Mouse (Mus musculus) MEL (cell line): ENCODE data around the gene Uroc1. TPM values are rescaled to one million over a fixed set of nuclear protein-coding genes. Genes with fewer than 3 reads are reported as not detected.
A peak's percentile ranks its signal among the peaks of the same experiment; 100 is the strongest.

Source experiments
- DNase-seq: peaks from one replicate; pipeline ENCODE4 v3.0.0; 2011; ENCODE audit warnings: low read depth, low spot score
- H3K27ac ChIP-seq: 2 replicates; pipeline ENCODE4 v1.5.1; 2012; ENCODE audit warnings: low read depth, mild to moderate bottlenecking, control low read depth, low read length, moderate library complexity; ENCODE audit not compliant: control insufficient read depth
- H3K27me3 ChIP-seq, 2 experiments: fragments of 150-350 bp in 1 of 2; sonication (generic) in 1 of 2; 2 replicates each; pipeline ENCODE4 v1.6.1; 2012; ENCODE audit warnings: low read length in 2 of 2, mild to moderate bottlenecking in 2 of 2, improper control_type of control experiment in 1 of 2, moderate library complexity in 1 of 2; ENCODE audit not compliant: insufficient read depth in 2 of 2, control insufficient read depth in 1 of 2
- H3K36me3 ChIP-seq, 2 experiments: 2 replicates each; pipeline ENCODE4 v1.6.1; 2012 to 2014; ENCODE audit warnings: low read length in 2 of 2, improper control_type of control experiment in 1 of 2, inconsistent platforms in 1 of 2, mild to moderate bottlenecking in 1 of 2; ENCODE audit not compliant: insufficient read depth in 2 of 2, control insufficient read depth in 1 of 2
- H3K4me1 ChIP-seq, 2 experiments: fragments of 150-350 bp in 1 of 2; sonication (generic) in 1 of 2; 2 replicates each; pipeline ENCODE4 v1.6.1; 2012; ENCODE audit warnings: low read length in 2 of 2, improper control_type of control experiment in 1 of 2, mild to moderate bottlenecking in 1 of 2; ENCODE audit not compliant: insufficient read depth in 2 of 2, control insufficient read depth in 1 of 2
- H3K4me3 ChIP-seq, 2 experiments: fragments of 150-350 bp in 1 of 2; sonication (generic) in 1 of 2; 2 replicates each; pipeline ENCODE4 v1.5.1; 2012; ENCODE audit warnings: low read depth in 2 of 2, low read length in 2 of 2, mild to moderate bottlenecking in 2 of 2, moderate library complexity in 2 of 2, control low read depth in 1 of 2, improper control_type of control experiment in 1 of 2; ENCODE audit not compliant: control insufficient read depth in 1 of 2, insufficient read depth in 1 of 2
- H3K79me2 ChIP-seq: 2 replicates; pipeline ENCODE4 v1.6.1; 2012; ENCODE audit warnings: mild to moderate bottlenecking, low read length, moderate library complexity; ENCODE audit not compliant: control insufficient read depth, poor library complexity, insufficient read depth
- H3K9ac ChIP-seq: 2 replicates; pipeline ENCODE4 v1.6.1; 2012; ENCODE audit warnings: low read depth, mild to moderate bottlenecking, control low read depth, low read length, moderate library complexity; ENCODE audit not compliant: control insufficient read depth, poor library complexity, severe bottlenecking
- H3K9me3 ChIP-seq: fragments of 150-350 bp; sonication (generic); replicated peaks from 2 replicates; pipeline ENCODE4 v1.6.1; 2012; ENCODE audit warnings: mild to moderate bottlenecking, low read length, improper control_type of control experiment, moderate library complexity; ENCODE audit not compliant: insufficient read depth
- CTCF ChIP-seq, 3 experiments: IDR thresholded peaks in 2 of 3; conservative IDR thresholded peaks in 1 of 3; 2 replicates each; pipeline ENCODE4 v1.5.1; 2011 to 2012; ENCODE audit warnings: low read length in 3 of 3, low read depth in 2 of 3, mild to moderate bottlenecking in 2 of 3, improper control_type of control experiment in 1 of 3, inconsistent platforms in 1 of 3, mixed read lengths in 1 of 3, moderate library complexity in 1 of 3; ENCODE audit not compliant: control insufficient read depth in 1 of 3, insufficient read depth in 1 of 3, poor library complexity in 1 of 3, severe bottlenecking in 1 of 3
- E2F4 ChIP-seq: IDR thresholded peaks from 2 replicates; pipeline ENCODE4 v1.6.1; 2011; ENCODE audit warnings: low read depth, low read length, improper control_type of control experiment, borderline replicate concordance
- GABPA ChIP-seq: IDR thresholded peaks from 2 replicates; pipeline ENCODE4 v1.6.1; 2012; ENCODE audit warnings: low read depth, mild to moderate bottlenecking, inconsistent platforms, low read length, improper control_type of control experiment, moderate library complexity
- GATA1 ChIP-seq: IDR thresholded peaks from 2 replicates; pipeline ENCODE4 v1.6.1; 2011; ENCODE audit warnings: low read depth, low read length, improper control_type of control experiment
- JUND ChIP-seq: IDR thresholded peaks from 2 replicates; pipeline ENCODE4 v1.6.1; 2011; ENCODE audit warnings: low read depth, mild to moderate bottlenecking, improper control_type of control experiment, low read length
- KAT2A ChIP-seq: conservative IDR thresholded peaks from 2 replicates; pipeline ENCODE4 v1.6.1; 2012; ENCODE audit warnings: low read depth, low read length, improper control_type of control experiment, inconsistent platforms
- MAX ChIP-seq: IDR thresholded peaks from 2 replicates; pipeline ENCODE4 v1.6.1; 2011; ENCODE audit warnings: low read length, improper control_type of control experiment
- MAZ ChIP-seq: IDR thresholded peaks from 2 replicates; pipeline ENCODE4 v1.6.1; 2012; ENCODE audit warnings: low read depth, mild to moderate bottlenecking, inconsistent platforms, low read length, improper control_type of control experiment
- MXI1 ChIP-seq: IDR thresholded peaks from 2 replicates; pipeline ENCODE4 v1.6.1; 2011; ENCODE audit warnings: mild to moderate bottlenecking, low read depth, low read length, improper control_type of control experiment
- MYB ChIP-seq: IDR thresholded peaks from 2 replicates; pipeline ENCODE4 v1.6.1; 2011; ENCODE audit warnings: mild to moderate bottlenecking, low read depth, low read length, improper control_type of control experiment
- NELFE ChIP-seq: IDR thresholded peaks from 2 replicates; pipeline ENCODE4 v1.6.1; 2011; ENCODE audit warnings: low read depth, low read length, improper control_type of control experiment
- NRF1 ChIP-seq: IDR thresholded peaks from 2 replicates; pipeline ENCODE4 v1.6.1; 2014; ENCODE audit warnings: low read depth, mild to moderate bottlenecking, inconsistent platforms, low read length, improper control_type of control experiment, moderate library complexity; ENCODE audit not compliant: poor library complexity, insufficient read depth, severe bottlenecking
- POLR2A ChIP-seq, 2 experiments: IDR thresholded peaks; 2 replicates each; pipeline ENCODE4 v1.6.1; 2011 to 2012; ENCODE audit warnings: low read length in 2 of 2, mild to moderate bottlenecking in 2 of 2, control low read depth in 1 of 2, improper control_type of control experiment in 1 of 2, low read depth in 1 of 2, moderate library complexity in 1 of 2; ENCODE audit not compliant: control insufficient read depth in 1 of 2, insufficient read depth in 1 of 2, poor library complexity in 1 of 2
- RAD21 ChIP-seq: IDR thresholded peaks from 2 replicates; pipeline ENCODE4 v1.6.1; 2011; ENCODE audit warnings: mild to moderate bottlenecking, low read depth, low read length, improper control_type of control experiment
- SIN3A ChIP-seq: IDR thresholded peaks from 2 replicates; pipeline ENCODE4 v1.6.1; 2012; ENCODE audit warnings: low read length, improper control_type of control experiment, inconsistent platforms
- SMC3 ChIP-seq: IDR thresholded peaks from 2 replicates; pipeline ENCODE4 v1.6.1; 2011; ENCODE audit warnings: low read depth, low read length, improper control_type of control experiment
- TBP ChIP-seq: IDR thresholded peaks from 2 replicates; pipeline ENCODE4 v1.8.0; 2011; ENCODE audit warnings: low read depth, low read length, improper control_type of control experiment
- ZKSCAN1 ChIP-seq: IDR thresholded peaks from 2 replicates; pipeline ENCODE4 v1.6.1; 2012; ENCODE audit warnings: low read depth, mild to moderate bottlenecking, inconsistent platforms, low read length, improper control_type of control experiment, moderate library complexity
- ZNF384 ChIP-seq: IDR thresholded peaks from 2 replicates; pipeline ENCODE4 v1.6.1; 2012; ENCODE audit warnings: low read depth, mild to moderate bottlenecking, inconsistent platforms, low read length, improper control_type of control experiment
- polyA plus RNA-seq, 2 experiments: library from polyadenylated mRNA; stranded (reverse) in 1 of 2; unstranded in 1 of 2; fragments of >175 nt in 1 of 2; fragments of >200 nt in 1 of 2; gene quantifications; 2 replicates each; pipeline versions ENCODE4 v1.2.1 to v1.2.4; 2012; ENCODE audit warnings: low replicate concordance in 2 of 2, low read depth in 1 of 2; ENCODE audit not compliant: insufficient read length in 2 of 2, insufficient read depth in 1 of 2, missing spikeins in 1 of 2
- total RNA-seq: library from RNA; depleted of rRNA; stranded (reverse); fragments of 300-350 nt; gene quantifications from 2 replicates; pipeline ENCODE4 v1.2.3, GENCODE M21; 2012; rRNA removed

The Uroc1 gene
- total RNA-seq (not detected in 2 replicates), polyA plus RNA-seq (not detected)

DNA sequence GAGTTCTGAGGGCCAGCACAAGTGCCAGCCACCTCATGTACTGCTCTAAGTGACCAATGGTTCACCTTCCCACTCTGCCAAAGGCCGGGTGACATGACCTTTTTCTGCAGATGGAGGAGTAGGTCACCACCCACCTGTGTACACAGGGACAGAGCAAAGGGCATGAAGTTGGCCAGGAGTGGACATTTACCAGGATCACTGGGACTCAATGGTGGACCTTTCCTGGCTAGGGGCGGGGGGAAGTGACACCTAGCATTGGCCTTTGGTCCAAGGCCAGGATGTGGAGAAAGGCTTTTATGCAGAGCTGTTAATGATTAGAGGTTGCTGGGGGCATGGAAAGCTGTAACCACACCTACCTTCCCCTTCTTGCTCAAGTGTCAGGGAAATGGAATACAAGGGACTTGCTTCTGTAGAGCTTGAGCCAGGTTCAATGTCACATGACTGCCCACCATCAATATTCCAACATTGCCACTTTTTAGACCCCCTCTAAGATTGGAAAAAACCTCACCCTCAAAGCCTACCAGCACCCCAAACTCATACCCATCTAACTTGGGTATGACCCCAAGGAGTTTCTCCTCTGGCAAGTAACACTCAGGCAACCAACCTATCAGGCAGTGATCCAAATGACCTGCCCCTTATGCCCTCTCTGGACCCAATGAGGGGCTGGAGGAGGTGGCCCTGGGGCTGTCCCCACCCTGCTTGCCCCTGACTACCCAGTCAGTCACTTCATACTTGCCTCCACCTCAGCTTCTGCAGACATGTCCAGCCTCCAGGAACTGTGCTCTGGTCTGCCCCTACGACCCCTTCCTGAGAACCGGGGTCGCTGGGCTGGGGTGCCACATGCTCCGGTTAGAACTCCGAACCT lies at the start of gene Uroc1:
Gene Uroc1 (plus strand): TSS at position 724 of the 865 bp plus-strand sequence.
- Histone ChIP-seq H3K4me3 (no peak within 1 kb of the TSS), H3K27ac (no peak within 1 kb of the TSS), H3K79me2 (no peaks in the 10 kb centered on the region), H3K4me1 (no peaks in the 10 kb centered on the region), H3K36me3 (no peaks in the 10 kb centered on the region), H3K27me3 (no peaks in the 10 kb centered on the region), H3K9me3 (no peaks in the 10 kb centered on the region), H3K9ac (no peak within 1 kb of the TSS)
- TF ChIP-seq MXI1 (no peak), MAZ (no peak)
- no peak for DNase-seq

DNA sequence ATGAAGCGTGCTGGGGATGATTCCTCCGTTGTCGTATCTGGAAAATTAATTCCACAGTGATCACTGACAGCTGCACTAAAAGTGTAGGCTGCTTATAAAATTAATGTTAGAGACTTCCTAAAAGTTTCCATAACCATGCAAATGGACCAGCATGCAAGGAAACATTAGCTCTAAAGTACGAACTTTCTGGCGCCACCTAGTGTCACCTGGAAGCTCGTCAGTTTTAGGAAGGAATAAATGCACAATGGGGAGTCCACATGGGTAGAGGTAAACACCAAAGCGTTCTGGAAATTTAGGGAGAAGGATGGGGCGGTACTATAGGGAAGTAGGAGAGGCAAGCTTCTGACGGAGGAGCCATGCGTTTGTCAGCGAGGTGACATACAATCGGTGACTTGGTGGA lies 44.8 kb upstream of the Uroc1 start:
- no peak overlapping the region for H3K27ac ChIP-seq
- no peaks in the 10 kb centered on the region for H3K79me2 ChIP-seq
- TF ChIP-seq TBP = no peak
- peak; percentile 43 for TF ChIP-seq SMC3
- no peak for TF ChIP-seq GABPA
- TF ChIP-seq POLR2A (IDR thresholded peaks at IDR 0.05; ENCODE audit: control insufficient read depth in 1 of 2, insufficient read depth in 1 of 2, low read depth in 1 of 2, low read length in 2 of 2, poor library complexity in 1 of 2) = no peak
- peak; percentile 34 to 58 (median 44) for TF ChIP-seq CTCF (IDR thresholded peaks at IDR 0.05 in 2 of 3, conservative IDR thresholded peaks at IDR 0.05 in 1 of 3; ENCODE audit: control insufficient read depth in 1 of 3, insufficient read depth in 1 of 3, low read depth in 2 of 3, low read length in 3 of 3, poor library complexity in 1 of 3, severe bottlenecking in 1 of 3)
- peak; percentile 21 for TF ChIP-seq RAD21
- no peak overlapping the region for H3K4me3 ChIP-seq
- no peaks in the 10 kb centered on the region for H3K27me3 ChIP-seq
- H3K4me1 ChIP-seq = no peaks in the 10 kb centered on the region
- H3K9ac ChIP-seq = no peak overlapping the region
- peak; percentile 24 for DNase-seq
- no peaks in the 10 kb centered on the region for H3K9me3 ChIP-seq
- H3K36me3 ChIP-seq = no peaks in the 10 kb centered on the region

DNA sequence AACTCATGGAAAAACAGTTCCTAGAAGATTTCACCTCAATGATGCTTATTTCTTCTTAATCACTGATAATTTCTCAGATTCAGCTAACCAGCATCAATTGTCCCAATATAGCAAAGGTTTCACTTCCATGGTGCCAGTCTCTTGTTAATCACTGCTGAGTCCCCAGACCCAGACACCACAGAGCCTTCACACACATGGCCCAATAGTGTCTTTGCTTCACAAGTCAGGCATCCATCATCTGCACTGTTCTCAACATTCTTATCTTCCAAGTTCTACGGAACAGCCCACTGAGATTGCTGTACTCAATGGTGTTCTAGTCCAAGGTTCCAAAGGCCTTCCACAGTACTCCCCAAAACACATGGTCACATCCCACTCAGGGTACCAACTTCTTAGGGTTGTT lies 32.2 kb upstream of the Uroc1 start, which contains the start of gene BC048671:
Gene BC048671 (plus strand): TSS at position 301 of the 400 bp plus-strand sequence.
- no peaks in the 10 kb centered on the region for H3K36me3 ChIP-seq
- no peak for DNase-seq
- no peak within 1 kb of the TSS for H3K9ac ChIP-seq
- no peak for TF ChIP-seq MYB
- TF ChIP-seq SIN3A = no peak
- no peak for TF ChIP-seq ZKSCAN1
- no peak for TF ChIP-seq NELFE
- no peak for TF ChIP-seq NRF1
- TF ChIP-seq GATA1 = no peak
- TF ChIP-seq MAZ = no peak
- TF ChIP-seq JUND = no peak
- no peak for TF ChIP-seq E2F4
- no peak for TF ChIP-seq TBP
- no peak for TF ChIP-seq ZNF384
- no peak for TF ChIP-seq MAX
- TF ChIP-seq KAT2A = no peak
- no peaks in the 10 kb centered on the region for H3K79me2 ChIP-seq
- no peaks in the 10 kb centered on the region for H3K9me3 ChIP-seq
- no peak within 1 kb of the TSS for H3K27ac ChIP-seq
- H3K4me1 ChIP-seq = no peaks in the 10 kb centered on the region
- H3K27me3 ChIP-seq = no peaks in the 10 kb centered on the region
- no peak within 1 kb of the TSS for H3K4me3 ChIP-seq
